Mouse (Mus musculus): ENCODE measurements around the gene Myo1f. TPM values are rescaled to one million over a fixed set of nuclear protein-coding genes. Genes with fewer than 3 reads are reported as not detected.
"Not testable (repeated sequence)": the region's sequence is repeated elsewhere in the genome, so short reads cannot be mapped to it uniquely, and the experiment has no call there.

Myo1f gene
- total RNA-seq, 2 experiments from 2014 or later, result 116 to 121 TPM

DNA sequence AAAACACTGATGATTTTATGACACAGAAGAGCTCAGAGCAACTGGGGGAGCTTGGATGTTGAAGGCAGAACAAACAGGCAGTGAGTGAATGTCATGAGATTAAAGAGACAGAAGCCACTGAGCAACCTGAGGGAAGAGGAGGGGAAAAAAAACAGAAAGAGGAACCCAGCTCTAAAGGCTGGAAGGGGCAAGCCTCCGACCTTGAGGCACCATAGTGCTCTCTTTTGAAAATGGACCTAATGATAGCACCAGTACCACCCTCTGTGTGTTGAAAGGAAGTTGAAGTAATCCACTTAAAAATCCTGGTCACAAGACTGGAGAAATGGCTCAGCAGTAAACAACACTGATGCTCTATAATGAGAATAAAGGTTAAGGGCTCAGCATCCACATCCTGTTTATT is 9.1 kb downstream of the Myo1f start:
- peak; percentile 23; the same call in 1 of the 2 replicates for ATAC-seq (replicated peaks; ENCODE audit: poor library complexity, severe bottlenecking)

DNA sequence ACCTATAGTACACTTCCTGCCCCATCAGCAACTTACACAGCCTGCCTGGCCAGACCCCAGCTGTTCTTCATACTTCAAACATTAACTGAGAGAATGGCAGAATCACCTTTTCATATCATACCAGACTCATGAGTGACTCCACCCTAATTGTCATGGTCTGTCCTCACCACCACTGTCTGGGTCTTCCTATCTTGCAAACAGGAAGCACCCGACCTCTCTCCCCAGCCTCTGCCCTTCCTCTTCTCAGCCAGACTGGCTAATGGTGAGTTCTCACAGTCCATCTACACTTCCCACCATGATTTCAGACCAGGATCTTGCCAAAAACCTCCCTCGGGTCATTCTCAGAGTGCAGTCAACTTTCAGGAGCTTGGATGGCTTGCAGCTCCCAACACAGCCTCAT is 10.7 kb downstream of the Myo1f start:
- peak; percentile 72 for ATAC-seq (replicated peaks; ENCODE audit: poor library complexity, severe bottlenecking)

DNA sequence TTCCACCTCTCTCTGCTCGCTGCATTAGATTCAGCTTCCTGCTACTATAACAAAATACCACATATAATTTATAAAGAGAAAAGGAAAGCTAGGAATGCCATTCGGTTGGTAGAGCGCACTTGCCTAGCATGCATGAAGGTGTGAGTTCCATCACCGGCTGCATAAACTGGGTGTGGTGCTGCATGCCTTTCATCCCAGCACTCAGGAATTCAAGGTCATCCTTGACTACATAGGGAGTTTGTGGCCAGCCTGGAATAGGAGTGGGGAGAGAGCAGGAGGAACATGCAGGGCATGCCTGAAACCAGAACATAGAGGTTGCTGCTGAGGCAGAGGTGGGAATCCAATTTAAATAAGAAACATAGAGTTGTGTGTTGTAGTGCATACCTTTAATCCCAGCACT is 28.6 kb downstream of the Myo1f start:
- ATAC-seq (replicated peaks; ENCODE audit: poor library complexity, severe bottlenecking), result no peak

DNA sequence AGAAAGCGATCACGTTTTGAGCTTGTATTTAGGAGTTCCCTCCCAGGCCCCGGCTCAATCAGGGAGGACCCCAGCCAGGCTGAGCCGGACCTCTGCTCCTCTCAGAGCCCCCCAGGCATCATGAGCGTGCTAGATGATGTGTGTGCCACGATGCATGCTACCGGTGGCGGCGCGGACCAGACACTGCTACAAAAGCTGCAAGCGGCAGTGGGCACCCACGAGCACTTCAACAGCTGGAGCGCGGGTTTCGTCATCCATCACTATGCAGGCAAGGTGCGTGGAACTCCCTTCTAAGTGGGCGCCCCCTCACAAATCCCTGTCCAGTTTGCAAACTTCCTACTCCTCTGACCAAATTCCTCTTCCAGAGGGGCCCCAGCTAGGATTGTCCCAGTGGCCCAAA is 30.5 kb downstream of the Myo1f start:
- ATAC-seq (replicated peaks; ENCODE audit: poor library complexity, severe bottlenecking), result no peak

DNA sequence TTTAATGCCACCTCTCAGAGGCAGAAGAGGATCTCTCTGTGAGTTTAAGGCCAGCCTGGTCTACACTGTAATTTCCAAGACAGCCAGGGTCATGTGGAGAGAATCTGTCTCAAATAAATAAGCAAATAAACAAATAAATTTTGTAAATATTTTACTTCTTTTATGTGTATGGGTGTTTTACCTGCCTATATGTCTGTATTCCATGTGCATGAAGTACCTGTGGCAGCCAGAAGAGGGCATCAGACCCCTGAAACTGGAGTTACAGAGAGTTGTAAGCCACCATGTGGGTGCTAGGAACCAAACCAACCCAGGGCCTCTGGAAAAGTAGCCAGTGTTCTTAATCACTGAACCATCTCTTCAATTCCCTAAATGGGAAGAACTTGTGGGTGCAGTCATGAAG is 41.8 kb downstream of the Myo1f start:
- no peak for ATAC-seq (replicated peaks; ENCODE audit: poor library complexity, severe bottlenecking)

DNA sequence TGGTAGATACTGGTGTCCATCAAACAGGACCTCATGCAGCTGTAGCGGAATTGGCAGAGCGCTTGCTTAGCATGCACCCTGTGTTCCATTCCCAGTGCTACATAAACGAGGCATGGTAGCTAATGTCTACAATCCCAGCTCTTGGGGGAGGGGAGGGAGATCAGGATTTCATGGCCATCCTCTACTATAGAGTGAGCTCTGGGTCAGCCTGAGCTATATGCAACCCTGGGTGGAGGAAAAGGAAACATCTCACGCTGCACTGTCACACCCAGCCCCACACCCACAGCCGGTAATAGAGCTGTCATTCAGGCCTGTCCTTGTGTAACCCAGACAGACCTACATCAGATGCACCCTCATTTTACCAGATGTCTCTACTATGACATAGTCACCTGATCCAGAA is 43.0 kb downstream of the Myo1f start:
- no peak for ATAC-seq (replicated peaks; ENCODE audit: poor library complexity, severe bottlenecking)

DNA sequence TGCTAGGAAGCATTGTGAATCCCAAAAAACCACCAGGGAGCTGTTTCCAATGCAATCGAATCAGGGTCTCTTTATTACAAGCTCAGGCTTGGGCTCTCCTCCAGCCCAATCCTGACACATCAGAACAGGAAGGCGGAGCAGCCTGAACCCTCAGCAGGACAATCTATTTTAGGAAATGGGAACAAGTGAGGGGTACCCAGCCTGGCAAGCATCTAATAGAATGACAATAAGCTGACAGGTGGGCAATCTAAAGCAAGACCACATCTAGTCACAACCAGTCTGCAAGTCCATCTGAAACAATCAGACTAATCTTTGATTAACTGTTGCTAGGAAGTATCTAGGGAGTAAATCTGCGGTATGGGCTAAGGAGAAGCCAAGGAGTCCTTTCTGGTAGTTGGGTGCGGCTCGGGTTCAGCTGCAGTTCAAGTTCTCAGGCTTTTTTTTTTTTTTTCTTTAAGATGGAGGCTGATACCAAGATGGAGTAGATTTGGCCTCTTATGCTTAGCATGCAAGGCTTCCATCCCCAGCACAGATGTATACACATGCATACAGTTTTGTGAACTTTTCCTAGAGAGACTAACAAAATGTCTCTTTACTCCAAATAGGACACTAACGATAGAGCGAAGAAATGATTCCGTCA is 44.4 kb downstream of the Myo1f start:
- ATAC-seq (replicated peaks; ENCODE audit: poor library complexity, severe bottlenecking), result no peak

DNA sequence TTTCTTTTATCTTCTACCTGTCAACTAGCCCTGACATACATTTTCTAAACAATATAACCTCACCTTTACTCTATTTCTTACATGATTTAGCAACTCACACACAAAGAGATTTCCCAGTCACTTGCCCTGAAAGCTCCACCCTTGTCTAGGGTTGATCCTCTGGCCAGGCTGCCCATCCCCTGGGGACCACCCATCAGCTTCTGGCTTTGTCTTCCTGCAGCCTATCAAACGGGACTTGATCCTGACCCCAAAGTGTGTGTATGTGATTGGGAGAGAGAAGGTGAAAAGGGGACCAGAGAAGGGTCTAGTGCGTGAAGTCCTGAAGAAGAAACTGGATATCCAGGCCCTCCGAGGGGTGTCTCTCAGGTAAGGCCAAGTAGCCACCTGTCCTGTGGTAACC is 45.3 kb downstream of the Myo1f start:
- no peak for ATAC-seq (replicated peaks; ENCODE audit: poor library complexity, severe bottlenecking)

DNA sequence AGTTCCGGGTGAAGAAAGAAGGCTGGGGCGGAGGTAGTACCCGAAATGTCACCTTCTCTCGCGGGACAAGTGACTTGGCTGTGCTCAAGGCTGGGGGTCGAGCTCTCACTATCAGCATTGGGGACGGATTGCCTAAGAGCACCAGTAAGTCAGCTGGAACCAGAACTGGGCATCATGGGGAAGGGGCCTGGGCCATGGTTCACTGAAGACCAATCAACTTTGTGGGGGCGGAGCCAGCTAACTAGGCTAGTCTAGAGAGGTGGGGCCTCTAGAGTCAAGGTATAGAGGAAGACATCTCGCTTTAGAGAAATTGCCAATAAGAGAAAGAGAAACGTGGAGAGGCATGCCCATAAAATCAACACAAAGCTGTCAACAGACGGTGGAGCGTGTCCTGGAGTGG is 46.4 kb downstream of the Myo1f start:
- ATAC-seq (replicated peaks; ENCODE audit: poor library complexity, severe bottlenecking), result no peak

DNA sequence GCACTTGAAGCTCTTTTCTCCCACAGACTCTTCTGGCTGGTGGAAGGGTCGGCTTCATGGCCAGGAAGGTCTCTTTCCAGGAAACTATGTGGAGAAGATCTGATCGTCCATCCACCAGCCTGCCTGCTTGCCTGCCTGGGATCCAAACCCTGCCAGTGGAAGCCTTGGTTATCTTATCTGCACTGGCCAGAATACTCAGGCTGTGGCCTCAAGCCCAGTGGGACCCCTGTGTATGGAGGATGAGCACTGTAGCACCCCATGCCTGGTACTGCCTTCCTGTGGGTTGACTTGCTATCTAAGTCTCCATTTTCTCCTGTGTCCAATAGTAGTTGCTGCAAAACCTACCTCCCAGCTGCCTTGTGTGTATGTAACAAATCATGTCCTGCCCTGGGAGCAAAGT is 51.8 kb downstream of the Myo1f start:
- ATAC-seq (replicated peaks; ENCODE audit: poor library complexity, severe bottlenecking), result no peak

DNA sequence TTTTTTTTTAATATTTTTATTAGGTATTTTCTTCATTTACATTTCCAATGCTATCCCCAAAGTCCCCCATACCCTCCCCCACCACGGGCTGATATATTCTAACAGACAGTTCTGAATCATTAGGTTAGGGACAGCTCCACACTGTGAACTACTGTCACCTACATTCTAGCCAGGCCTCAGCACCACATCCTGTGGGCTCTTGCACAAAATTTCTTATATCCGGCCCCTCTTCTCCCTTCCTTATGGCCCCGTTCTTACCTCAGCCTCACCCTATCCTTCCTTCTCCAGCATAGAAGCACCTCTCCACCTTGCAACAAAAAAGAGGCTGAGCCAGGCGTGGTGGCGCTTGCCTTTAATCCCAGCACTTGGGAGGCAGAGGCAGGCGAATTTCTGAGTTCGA is 55.0 kb downstream of the Myo1f start:
- peak; percentile 85 for ATAC-seq (replicated peaks; ENCODE audit: poor library complexity, severe bottlenecking)

DNA sequence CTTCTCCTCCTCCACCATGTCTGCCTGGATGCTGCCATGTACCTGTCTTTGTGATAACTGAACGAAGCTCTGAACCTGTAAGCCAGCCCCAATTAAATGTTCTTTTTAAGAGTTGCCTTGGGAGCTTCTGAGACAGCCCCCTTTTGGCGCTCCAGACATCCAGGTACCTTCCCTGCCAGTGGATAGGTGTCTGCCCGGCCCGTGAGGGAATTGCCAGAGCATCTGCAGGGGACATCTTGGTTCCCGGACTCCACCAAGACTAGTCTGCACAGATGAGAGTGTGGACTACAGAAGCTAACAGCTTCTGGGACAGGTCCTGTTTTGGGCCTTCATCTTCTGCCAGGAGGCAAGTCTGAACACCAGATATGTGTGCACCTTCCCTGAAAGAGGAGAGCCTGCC is 58.2 kb downstream of the Myo1f start:
- not testable (repeated sequence) for ATAC-seq (replicated peaks; ENCODE audit: poor library complexity, severe bottlenecking)

DNA sequence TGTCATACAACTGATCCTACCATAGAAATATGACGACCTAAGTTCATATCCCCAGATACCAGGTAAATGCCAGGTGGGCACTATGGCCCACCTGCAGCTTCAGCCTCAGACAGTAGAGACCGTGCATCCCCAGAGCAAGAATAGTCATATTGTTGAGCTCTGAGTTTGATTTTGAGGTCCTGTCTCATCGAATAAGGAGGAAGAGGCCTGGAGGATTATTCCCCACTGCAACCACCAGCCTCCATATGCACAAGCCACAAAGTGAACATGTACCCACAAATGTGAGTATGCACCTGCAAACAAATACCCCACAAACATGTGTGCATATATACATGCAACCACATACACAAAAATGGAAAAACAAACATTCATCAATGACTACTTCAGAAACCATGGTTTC is 71.8 kb downstream of the Myo1f start:
- ATAC-seq (replicated peaks; ENCODE audit: poor library complexity, severe bottlenecking), result no peak

DNA sequence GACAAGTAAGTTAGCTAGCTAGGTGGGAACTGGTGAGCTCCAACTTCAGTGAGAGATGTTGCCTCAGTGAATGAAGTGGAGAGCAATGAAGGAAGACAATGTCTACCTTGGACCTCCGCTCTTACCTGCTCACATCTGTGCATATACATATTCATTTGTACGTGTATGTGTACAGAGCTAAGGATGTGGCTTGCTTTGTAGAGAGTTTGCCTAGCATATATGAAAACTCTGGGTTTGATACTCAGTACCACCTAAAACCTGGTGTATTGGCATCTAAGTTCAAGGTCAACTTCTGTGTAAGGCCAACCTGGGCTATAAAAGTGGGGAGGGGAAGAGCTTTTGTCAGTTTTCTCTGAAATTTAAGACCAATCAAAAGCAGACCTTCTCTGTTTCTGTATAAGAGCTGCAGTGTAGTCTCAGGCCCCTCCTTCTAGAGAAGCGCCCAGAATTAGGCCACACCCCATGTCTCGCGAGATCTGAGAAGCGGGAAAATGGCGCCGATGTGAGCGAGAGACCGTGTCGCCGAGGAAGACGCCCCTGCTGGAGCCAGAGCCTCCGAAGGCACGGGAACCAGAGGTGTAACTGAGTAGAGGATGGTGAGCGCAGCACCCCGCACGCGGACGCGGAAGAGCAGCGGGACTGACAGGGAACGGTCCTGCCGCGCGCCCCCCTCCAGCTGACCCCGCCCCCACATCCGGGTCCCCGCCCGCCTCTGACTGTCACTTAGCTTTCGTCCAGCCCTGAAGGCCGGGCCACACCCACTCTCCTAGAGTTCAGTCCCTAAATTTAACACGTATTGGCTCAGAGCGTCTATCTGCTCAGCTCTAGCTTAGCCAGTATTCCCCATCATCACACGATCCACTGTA is 73.3 kb downstream of the Myo1f start, which contains the start of gene Zfp414:
Zfp414 (plus strand) TSS at position 470 of the 866 bp plus-strand sequence.
- ATAC-seq (replicated peaks; ENCODE audit: poor library complexity, severe bottlenecking), result peak; percentile 94

DNA sequence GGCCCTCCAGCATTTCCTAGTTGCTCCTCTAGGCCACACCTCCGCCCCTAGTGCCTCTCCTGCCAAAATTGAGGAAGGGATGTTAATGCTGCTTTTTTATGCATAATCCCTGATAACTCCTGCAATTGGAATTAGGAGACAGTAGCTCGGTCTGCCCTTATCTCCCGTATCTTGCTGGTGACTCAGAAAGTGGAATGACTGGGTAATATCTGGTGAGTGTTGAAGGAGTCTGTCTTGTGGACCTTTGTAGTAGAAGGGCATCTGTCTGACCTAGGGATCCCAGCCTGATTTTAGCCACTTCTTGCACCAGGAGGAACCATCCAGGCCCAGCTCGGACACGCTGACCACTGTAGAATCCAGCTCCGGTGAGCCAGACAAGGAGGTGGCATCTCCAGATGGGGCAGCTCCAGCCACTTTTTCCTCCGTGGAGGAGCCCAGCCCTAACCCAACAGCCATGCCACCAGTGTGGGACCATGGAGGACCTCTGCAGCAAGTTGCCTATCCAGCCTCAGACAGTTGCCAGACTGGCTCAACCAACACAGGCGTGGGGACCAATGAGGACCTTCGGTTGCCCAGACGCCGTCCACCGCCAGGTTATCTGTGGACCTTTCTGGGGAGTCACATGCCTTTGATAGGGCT is 74.1 kb downstream of the Myo1f start:
- 0 out of 2 replicates have a peak, but pooled peaks have one; percentile 1 for ATAC-seq (replicated peaks; ENCODE audit: poor library complexity, severe bottlenecking)

DNA sequence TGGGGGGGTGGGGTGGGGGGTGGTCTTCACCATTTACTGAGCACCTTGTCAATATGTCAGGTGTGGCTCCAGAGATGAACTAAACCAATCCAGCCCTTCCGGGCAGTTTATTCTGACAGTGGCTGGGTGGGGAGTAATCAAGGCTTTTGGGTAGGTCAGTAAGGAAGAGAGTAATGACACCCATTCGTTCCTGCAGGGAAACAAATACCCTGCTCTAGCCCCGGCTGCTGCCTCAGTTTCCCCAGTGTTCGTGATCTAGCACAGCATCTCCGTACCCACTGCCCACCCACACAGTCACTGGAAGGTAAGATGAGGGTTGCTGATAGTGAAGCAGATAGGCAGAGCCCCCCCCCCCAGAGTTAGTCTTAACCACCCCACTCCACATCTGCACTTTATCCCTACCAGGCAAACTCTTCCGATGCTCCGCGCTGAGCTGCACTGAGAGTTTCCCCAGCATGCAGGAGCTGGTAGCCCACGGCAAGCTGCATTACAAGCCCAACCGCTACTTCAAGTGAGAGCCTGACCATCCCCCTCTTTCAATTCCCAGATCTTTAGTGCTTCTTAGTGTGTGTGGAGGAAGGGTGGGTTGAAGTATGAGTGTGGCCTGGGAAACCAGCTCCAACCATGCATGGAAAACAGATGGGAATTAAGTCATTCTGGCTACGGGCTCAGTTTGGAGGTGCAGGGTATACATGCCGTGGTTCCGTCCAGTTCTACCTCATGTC is 74.8 kb downstream of the Myo1f start:
- no peak for ATAC-seq (replicated peaks; ENCODE audit: poor library complexity, severe bottlenecking)

DNA sequence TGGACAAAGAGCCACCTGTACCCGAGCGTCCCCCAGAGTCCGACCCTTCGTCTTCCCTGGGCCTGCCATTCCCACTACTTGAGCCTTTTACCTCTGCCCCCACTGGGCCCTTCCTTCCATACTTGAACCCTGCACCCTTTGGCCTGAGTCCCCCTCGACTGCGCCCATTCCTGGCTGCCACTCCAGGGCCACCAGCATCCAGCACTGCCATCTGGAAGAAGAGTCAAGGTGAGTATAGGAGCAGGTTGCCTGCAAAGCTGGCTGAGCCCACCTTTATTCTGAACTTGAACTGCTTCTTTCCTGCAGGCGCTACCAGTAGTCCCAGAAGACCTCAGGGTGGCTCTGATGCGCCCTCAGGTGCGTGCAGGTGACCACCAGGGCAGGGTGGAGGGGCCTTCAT is 75.7 kb downstream of the Myo1f start:
- no peak for ATAC-seq (replicated peaks; ENCODE audit: poor library complexity, severe bottlenecking)

DNA sequence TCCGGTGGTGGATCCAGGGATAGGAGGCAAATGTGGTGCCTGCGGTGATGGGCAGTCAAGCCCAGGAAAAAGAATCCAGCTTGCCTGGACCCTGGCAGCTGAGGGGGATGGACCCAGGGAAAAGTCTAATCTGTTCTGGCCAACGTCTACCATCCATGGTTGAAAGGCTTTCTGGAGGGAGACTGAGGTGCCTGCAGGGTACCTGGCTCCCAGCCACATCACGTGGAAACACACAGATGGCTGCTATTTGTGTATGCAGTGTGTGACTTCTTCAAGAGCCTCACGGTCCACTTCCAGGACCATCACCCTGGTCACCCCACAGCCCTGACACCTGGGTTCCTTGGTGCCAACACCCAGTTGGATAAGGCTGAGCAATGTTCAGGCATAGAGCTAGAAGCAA is 76.3 kb downstream of the Myo1f start:
- ATAC-seq (replicated peaks; ENCODE audit: poor library complexity, severe bottlenecking), result no peak

DNA sequence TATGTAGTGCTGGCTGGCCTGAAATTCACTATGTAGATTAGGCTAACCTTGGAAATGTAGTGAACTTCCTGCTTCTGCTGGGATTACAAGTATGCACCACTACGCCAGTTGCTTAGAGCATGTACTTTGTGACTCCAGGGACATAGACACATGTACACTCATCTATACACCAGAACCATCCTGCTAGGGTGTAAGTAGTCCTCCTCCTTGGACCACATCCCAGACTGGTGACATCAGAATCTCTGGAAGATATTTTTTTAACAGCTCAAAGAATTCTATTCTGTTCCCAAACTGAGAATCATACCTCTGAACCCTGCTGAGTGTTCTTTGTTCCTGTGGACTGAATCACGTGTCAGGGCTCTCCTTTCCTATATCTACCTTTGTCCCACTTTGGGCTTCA is 81.5 kb downstream of the Myo1f start:
- ATAC-seq (replicated peaks; ENCODE audit: poor library complexity, severe bottlenecking), result no peak

DNA sequence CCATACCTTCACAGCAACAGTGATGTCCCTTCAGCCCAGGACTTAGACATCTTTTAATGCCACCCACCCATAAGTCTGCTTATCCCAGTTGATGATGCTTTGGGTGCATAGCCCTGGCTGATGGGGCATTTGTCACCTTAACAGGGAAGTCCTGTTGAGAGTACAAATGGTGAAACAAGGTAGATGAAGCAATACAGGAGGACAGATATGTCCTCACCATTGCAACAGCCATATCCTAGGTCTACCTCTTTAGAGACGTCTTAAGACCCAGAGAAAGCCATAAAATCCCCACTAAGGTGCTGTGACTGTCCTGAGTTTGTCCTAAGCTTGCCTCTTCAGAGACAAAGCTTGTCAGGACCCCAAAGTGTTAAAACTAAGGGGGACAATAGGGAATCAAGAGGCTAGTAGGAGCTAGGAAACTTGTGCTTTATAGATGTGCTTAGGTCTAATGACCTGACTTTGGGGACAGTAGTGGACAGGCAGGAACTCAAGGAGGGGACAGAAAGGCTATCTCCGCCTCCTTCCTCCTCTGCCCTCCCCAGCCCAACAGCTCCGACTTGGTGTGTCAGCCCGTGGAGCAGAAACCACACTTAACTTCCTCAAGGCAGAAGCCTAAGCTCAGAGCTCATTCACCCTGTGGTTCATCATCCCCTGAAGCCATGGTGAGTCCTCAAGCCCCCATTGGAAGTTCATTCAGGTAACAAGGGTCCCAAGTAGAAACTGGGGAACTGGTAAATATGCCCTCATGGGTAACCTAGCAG is 82.2 kb downstream of the Myo1f start, which contains the start of gene Pram1:
Pram1 (plus strand) TSS at position 541 of the 761 bp plus-strand sequence.
- ATAC-seq (replicated peaks; ENCODE audit: poor library complexity, severe bottlenecking), result peak; percentile 59
